Mouse (Mus musculus): ENCODE data around the gene Rps6ka1. TPM values are rescaled to one million over a fixed set of nuclear protein-coding genes. Genes with fewer than 3 reads are reported as not detected.

Gene Rps6ka1
- polyA plus RNA-seq, 1 experiment: 93.6 TPM

GRCm38 (mm10) chr4:133825731-133826130 is 61.9 kb downstream of the Rps6ka1 start:
- Histone ChIP-seq H3K4me1 (ENCODE audit: control insufficient read depth, insufficient read depth, low read length) (no peaks in the 10 kb centered on the region), H3K27ac (ENCODE audit: insufficient read depth, low read length) (no peak overlapping the region), H3K4me3 (replicated peaks; ENCODE audit: insufficient read depth, low read depth, low read length) (no peak overlapping the region), H3K27me3 (ENCODE audit: control insufficient read depth, insufficient read depth, low read length) (no peaks in the 10 kb centered on the region)
- DNase-seq: no peak
- 37% methylated on average over 3 of the region's 3 CpGs for WGBS
- no peak for TF ChIP-seq CTCF (IDR thresholded peaks at IDR 0.05; ENCODE audit: borderline replicate concordance, insufficient read depth, low read depth, low read length)
- no peak for TF ChIP-seq POLR2A (IDR thresholded peaks at IDR 0.05; ENCODE audit: borderline replicate concordance, insufficient read depth, low read length)

- no peak overlapping the region for H3K27ac ChIP-seq (ENCODE audit: insufficient read depth, low read length)
- 43% methylated on average over 9 of the region's 9 CpGs for WGBS
Observed at GRCm38 (mm10) chr4:133820806-133821560, 66.6 kb downstream of the Rps6ka1 start.

GRCm38 (mm10) chr4:133820166-133820565 is 67.4 kb downstream of the Rps6ka1 start:
- Histone ChIP-seq H3K4me3 (replicated peaks; ENCODE audit: insufficient read depth, low read depth, low read length) (no peak overlapping the region), H3K4me1 (ENCODE audit: control insufficient read depth, insufficient read depth, low read length) (no peaks in the 10 kb centered on the region), H3K27me3 (ENCODE audit: control insufficient read depth, insufficient read depth, low read length) (no peaks in the 10 kb centered on the region), H3K27ac (ENCODE audit: insufficient read depth, low read length) (no peak overlapping the region)
- 54% methylated on average over 4 of the region's 4 CpGs for WGBS
- DNase-seq: no peak
- TF ChIP-seq POLR2A (IDR thresholded peaks at IDR 0.05; ENCODE audit: borderline replicate concordance, insufficient read depth, low read length) (no peak), CTCF (IDR thresholded peaks at IDR 0.05; ENCODE audit: borderline replicate concordance, insufficient read depth, low read depth, low read length) (no peak)

More at GRCm38 (mm10) chr4:133820806-133821560, 66.6 kb downstream of the Rps6ka1 start:
- no peak for DNase-seq
- TF ChIP-seq POLR2A (IDR thresholded peaks at IDR 0.05; ENCODE audit: borderline replicate concordance, insufficient read depth, low read length) (no peak), CTCF (IDR thresholded peaks at IDR 0.05; ENCODE audit: borderline replicate concordance, insufficient read depth, low read depth, low read length) (no peak)
- H3K27me3 ChIP-seq (ENCODE audit: control insufficient read depth, insufficient read depth, low read length): no peaks in the 10 kb centered on the region
- H3K4me3 ChIP-seq (replicated peaks; ENCODE audit: insufficient read depth, low read depth, low read length): no peak overlapping the region
- H3K4me1 ChIP-seq (ENCODE audit: control insufficient read depth, insufficient read depth, low read length): no peaks in the 10 kb centered on the region

GRCm38 (mm10) chr4:133817356-133817755 is 70.2 kb downstream of the Rps6ka1 start:
- Histone ChIP-seq H3K27ac (ENCODE audit: insufficient read depth, low read length) (no peak overlapping the region), H3K27me3 (ENCODE audit: control insufficient read depth, insufficient read depth, low read length) (no peaks in the 10 kb centered on the region), H3K4me1 (ENCODE audit: control insufficient read depth, insufficient read depth, low read length) (no peaks in the 10 kb centered on the region), H3K4me3 (replicated peaks; ENCODE audit: insufficient read depth, low read depth, low read length) (no peak overlapping the region)
- no peak for DNase-seq
- TF ChIP-seq CTCF (IDR thresholded peaks at IDR 0.05; ENCODE audit: borderline replicate concordance, insufficient read depth, low read depth, low read length) (no peak), POLR2A (IDR thresholded peaks at IDR 0.05; ENCODE audit: borderline replicate concordance, insufficient read depth, low read length) (no peak)
- 88% methylated on average over 5 of the region's 5 CpGs for WGBS

GRCm38 (mm10) chr4:133816504-133816875 is 71.1 kb downstream of the Rps6ka1 start:
- TF ChIP-seq CTCF (IDR thresholded peaks at IDR 0.05; ENCODE audit: borderline replicate concordance, insufficient read depth, low read depth, low read length): no peak
- no peak for TF ChIP-seq POLR2A (IDR thresholded peaks at IDR 0.05; ENCODE audit: borderline replicate concordance, insufficient read depth, low read length)
- no peak overlapping the region for H3K27ac ChIP-seq (ENCODE audit: insufficient read depth, low read length)

GRCm38 (mm10) chr4:133815635-133816503 is 71.7 kb downstream of the Rps6ka1 start:
- Histone ChIP-seq H3K27ac (ENCODE audit: insufficient read depth, low read length) (no peak overlapping the region), H3K4me3 (replicated peaks; ENCODE audit: insufficient read depth, low read depth, low read length) (no peak overlapping the region), H3K4me1 (ENCODE audit: control insufficient read depth, insufficient read depth, low read length) (no peaks in the 10 kb centered on the region), H3K27me3 (ENCODE audit: control insufficient read depth, insufficient read depth, low read length) (no peaks in the 10 kb centered on the region)
- no peak for TF ChIP-seq CTCF (IDR thresholded peaks at IDR 0.05; ENCODE audit: borderline replicate concordance, insufficient read depth, low read depth, low read length)
- TF ChIP-seq POLR2A (IDR thresholded peaks at IDR 0.05; ENCODE audit: borderline replicate concordance, insufficient read depth, low read length): no peak
- WGBS: 45% methylated on average over 16 of the region's 16 CpGs
- no peak for DNase-seq

More at GRCm38 (mm10) chr4:133816504-133816875, 71.1 kb downstream of the Rps6ka1 start:
- WGBS: 50% methylated on average over 7 of the region's 7 CpGs
- Histone ChIP-seq H3K27me3 (ENCODE audit: control insufficient read depth, insufficient read depth, low read length) (no peaks in the 10 kb centered on the region), H3K4me1 (ENCODE audit: control insufficient read depth, insufficient read depth, low read length) (no peaks in the 10 kb centered on the region), H3K4me3 (replicated peaks; ENCODE audit: insufficient read depth, low read depth, low read length) (no peak overlapping the region)
- DNase-seq: no peak

GRCm38 (mm10) chr4:133814804-133815515 is 72.6 kb downstream of the Rps6ka1 start:
- no peaks in the 10 kb centered on the region for H3K27me3 ChIP-seq (ENCODE audit: control insufficient read depth, insufficient read depth, low read length)
- 46% methylated on average over 25 of the region's 25 CpGs for WGBS
- TF ChIP-seq CTCF (IDR thresholded peaks at IDR 0.05; ENCODE audit: borderline replicate concordance, insufficient read depth, low read depth, low read length): no peak
- no peak for TF ChIP-seq POLR2A (IDR thresholded peaks at IDR 0.05; ENCODE audit: borderline replicate concordance, insufficient read depth, low read length)
- peak overlapping the region; percentile 40; the same call in 1 of the 2 replicates for H3K27ac ChIP-seq (ENCODE audit: insufficient read depth, low read length)
- H3K4me1 ChIP-seq (ENCODE audit: control insufficient read depth, insufficient read depth, low read length): no peaks in the 10 kb centered on the region
- DNase-seq: no peak
- H3K4me3 ChIP-seq (replicated peaks; ENCODE audit: insufficient read depth, low read depth, low read length): peak overlapping the region; percentile 63

Data from cerebellum, adult 2 months (tissue).